ENCODE assay signal across 8 mouse cellular contexts in genomic region chr3:79202275-79203153, GRCm38 (mm10).
A peak's percentile ranks its signal among the peaks of the same experiment; 100 is the strongest.
DNase-seq lines count a peak whose midpoint lies in the region; ATAC-seq and TF ChIP-seq lines count a peak whose summit lies in the region.

No protein-coding gene starts in this region.

- DNase-seq in ES-E14 (ENCODE audit: low read depth, low spot score): peak; percentile 54
- peak; percentile 70 for DNase-seq in forebrain, embryonic 11.5 days (ENCODE audit: low spot score)
- DNase-seq in heart, postnatal 10 days: peak; percentile 86 to 89
- DNase-seq in kidney, postnatal 36 days: peak; percentile 84 to 88
- peak; percentile 72 to 82 for DNase-seq in lung, adult 18-20 months
- peak; percentile 42 to 47 for DNase-seq in thymus, postnatal 36 days

- WGBS in forebrain, embryonic 11.5 days: 40% methylated on average over 11 of the region's 11 CpGs

- ATAC-seq in forebrain, embryonic 11.5 days (replicated peaks; ENCODE audit: low FRiP score): peak; percentile 80
- ATAC-seq in neutrophil, adult 5-6 weeks (ENCODE audit: extremely low read depth, insufficient number of reproducible peaks, low FRiP score, poor library complexity, severe bottlenecking): peak; percentile 80; the same call in 1 of the 2 replicates

- H3K36me3 ChIP-seq in ES-E14 (ENCODE audit: control insufficient read depth, insufficient read depth, low read length, poor library complexity, severe bottlenecking): no peaks in the 10 kb centered on the region
- H3K36me3 ChIP-seq in forebrain, embryonic 11.5 days (ENCODE audit: control insufficient read depth, insufficient read depth, low read length): no peaks in the 10 kb centered on the region

- no peaks in the 10 kb centered on the region for H3K27me3 ChIP-seq in forebrain, embryonic 11.5 days (ENCODE audit: control insufficient read depth, insufficient read depth, low read length)

- peaks cover 5 to 11% of the 10 kb centered on the region in 2 experiments for H3K4me1 ChIP-seq in ES-E14 (ENCODE audit: control insufficient read depth in 2 of 2, insufficient read depth in 2 of 2, low read length in 2 of 2, poor library complexity in 1 of 2)
- peaks cover 21% of the 10 kb centered on the region for H3K4me1 ChIP-seq in brown adipose tissue, adult 24 weeks (ENCODE audit: control insufficient read depth, insufficient read depth, insufficient read length, low read length)
- no peaks in the 10 kb centered on the region for H3K4me1 ChIP-seq in forebrain, embryonic 11.5 days (replicated peaks; ENCODE audit: control insufficient read depth, insufficient read depth, low read length)

- in situ Hi-C loops in ES-E14 (cut with MboI; ENCODE audit: low sequenced_read_pairs in 2 of 2, unreplicated experiment in 2 of 2): loop anchor here (5.0 to 25.0 kb wide), 3 partner anchors 235 to 385 kb away; partner anchors contain the start of gene Ppid (in 2 of the 2)

- no peak overlapping the region for H3K27ac ChIP-seq in ES-E14 (ENCODE audit: insufficient read depth, low read depth, low read length, poor library complexity, severe bottlenecking)
- peak overlapping the region; percentile 88 for H3K27ac ChIP-seq in brown adipose tissue, adult 24 weeks (replicated peaks; ENCODE audit: low read depth, low read length)
- no peak overlapping the region for H3K27ac ChIP-seq in forebrain, embryonic 11.5 days (ENCODE audit: low read depth, low read length)

- intact Hi-C loops in heart, postnatal 10 days (cut with DNase I): loop anchor here (1.0 to 5.0 kb wide), 3 partner anchors 18 to 384 kb away; no protein-coding TSS in a partner anchor

- no peak overlapping the region for H3K9ac ChIP-seq in ES-E14 (ENCODE audit: insufficient read depth, low read depth, low read length, poor library complexity, severe bottlenecking)
- no peak overlapping the region for H3K9ac ChIP-seq in forebrain, embryonic 11.5 days (ENCODE audit: low read length)

- H3K4me2 ChIP-seq in forebrain, embryonic 11.5 days (ENCODE audit: low read depth, low read length, severe bottlenecking): no peak overlapping the region

- no peak overlapping the region for H3K4me3 ChIP-seq in ES-E14 (ENCODE audit: insufficient read depth in 1 of 2, low read depth in 1 of 2, low read length in 2 of 2, poor library complexity in 1 of 2, severe bottlenecking in 1 of 2)
- no peak overlapping the region for H3K4me3 ChIP-seq in brown adipose tissue, adult 24 weeks (ENCODE audit: insufficient read depth, low read depth, low read length)
- no peak overlapping the region for H3K4me3 ChIP-seq in forebrain, embryonic 11.5 days (ENCODE audit: low read depth, low read length)

- no peaks in the 10 kb centered on the region for H3K9me3 ChIP-seq in ES-E14 (ENCODE audit: control insufficient read depth, insufficient read depth, low read depth, low read length)
- H3K9me3 ChIP-seq in forebrain, embryonic 11.5 days (ENCODE audit: control insufficient read depth, low read length): no peaks in the 10 kb centered on the region

TF ChIP-seq in ES-E14, 5 proteins besides CTCF, POLR2A, EP300 and RAD21:
- TF ChIP-seq HCFC1 (IDR thresholded peaks at IDR 0.05; ENCODE audit: borderline replicate concordance, insufficient read depth, low read length) (no peak), MAFK (IDR thresholded peaks at IDR 0.05; ENCODE audit: insufficient read depth, low read depth, low read length) (no peak), ZNF384 (IDR thresholded peaks at IDR 0.05; ENCODE audit: low read depth, low read length) (peak; percentile 78), ZC3H11A (IDR thresholded peaks at IDR 0.05; ENCODE audit: borderline replicate concordance, low read depth, low read length) (peak; percentile 88)
